Mouse (Mus musculus): ENCODE measurements around the gene Chfr. TPM values are rescaled to one million over a fixed set of nuclear protein-coding genes. Genes with fewer than 3 reads are reported as not detected.

The Chfr gene
- polyA plus RNA-seq, 1 experiment from 2014 or later = 42.2 TPM

DNA sequence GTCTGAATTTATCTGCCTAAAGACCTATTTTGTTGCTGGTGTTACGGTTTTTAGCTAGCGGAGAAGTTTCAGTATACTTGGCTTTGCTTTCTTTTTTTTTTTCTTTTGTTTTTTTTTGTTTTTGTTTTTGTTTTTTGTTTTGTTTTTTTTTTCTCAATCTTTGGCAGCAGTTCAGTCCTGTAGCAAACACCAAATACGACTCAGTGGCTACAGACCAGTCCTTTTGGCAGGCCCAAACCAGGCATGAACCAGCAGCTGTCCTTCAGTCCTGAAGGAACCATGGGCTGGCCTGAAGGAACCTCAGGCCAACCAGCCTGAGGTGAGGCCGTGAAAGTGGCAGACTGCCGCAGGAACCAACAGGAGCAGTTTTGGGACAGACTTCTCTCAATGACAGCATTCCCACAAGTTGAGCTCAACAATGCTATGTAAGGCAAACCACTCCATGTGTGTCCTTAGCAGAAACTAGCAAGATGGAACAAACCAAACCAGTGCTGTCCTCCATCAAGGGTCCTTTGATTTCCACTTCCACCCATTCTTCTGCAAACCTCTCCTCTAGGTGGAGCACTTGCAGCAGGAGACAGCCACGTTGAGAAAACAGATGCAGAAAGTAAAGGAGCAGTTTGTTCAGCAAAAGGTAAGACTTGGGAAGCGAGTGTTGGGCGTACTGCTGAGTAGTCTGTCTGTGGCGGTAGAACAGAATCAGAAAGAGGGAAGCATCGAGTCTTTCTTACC is 67.7 kb downstream of the Chfr start:
- H3K36me3 ChIP-seq (ENCODE audit: control insufficient read depth, insufficient read depth, low read length) = peaks cover 67% of the 10 kb centered on the region
- H3K4me1 ChIP-seq (ENCODE audit: control insufficient read depth, insufficient read depth, low read length) = no peaks in the 10 kb centered on the region
- WGBS = 88% methylated on average over 10 of the region's 10 CpGs
- ATAC-seq (ENCODE audit: insufficient number of reproducible peaks, insufficient read depth, low FRiP score, low read depth) = no peak
- H3K27ac ChIP-seq (ENCODE audit: low read length) = no peak overlapping the region
- no peak overlapping the region for H3K4me2 ChIP-seq (replicated peaks; ENCODE audit: low read depth, low read length)
- H3K9ac ChIP-seq (replicated peaks; ENCODE audit: low read depth, low read length) = no peak overlapping the region
- H3K9me3 ChIP-seq (ENCODE audit: control insufficient read depth, low read depth, low read length) = no peaks in the 10 kb centered on the region
- no peak overlapping the region for H3K4me3 ChIP-seq (ENCODE audit: low read depth, low read length)
- H3K27me3 ChIP-seq (ENCODE audit: control insufficient read depth, insufficient read depth, low read length) = no peaks in the 10 kb centered on the region

DNA sequence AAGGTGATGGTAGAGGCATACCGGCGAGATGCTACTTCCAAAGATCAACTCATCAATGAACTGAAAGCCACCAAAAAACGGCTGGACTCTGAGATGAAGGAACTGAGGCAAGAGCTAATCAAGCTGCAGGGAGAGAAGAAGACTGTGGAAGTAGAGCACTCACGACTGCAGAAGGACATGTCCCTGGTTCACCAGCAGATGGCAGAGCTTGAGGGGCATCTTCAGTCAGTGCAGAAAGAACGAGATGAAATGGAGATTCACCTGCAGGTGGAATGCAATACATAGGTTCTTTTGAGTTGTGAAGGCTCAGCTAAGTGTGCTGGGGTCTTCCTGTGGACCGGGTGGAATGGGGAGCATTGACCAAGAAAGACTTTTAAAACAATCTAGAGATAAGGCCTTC is 69.1 kb downstream of the Chfr start:
- no peak overlapping the region for H3K4me3 ChIP-seq (ENCODE audit: low read depth, low read length)
- 84% methylated on average over 6 of the region's 6 CpGs for WGBS
- H3K27ac ChIP-seq (ENCODE audit: low read length) = no peak overlapping the region
- no peaks in the 10 kb centered on the region for H3K4me1 ChIP-seq (ENCODE audit: control insufficient read depth, insufficient read depth, low read length)
- H3K36me3 ChIP-seq (ENCODE audit: control insufficient read depth, insufficient read depth, low read length) = peaks cover 77% of the 10 kb centered on the region
- no peaks in the 10 kb centered on the region for H3K27me3 ChIP-seq (ENCODE audit: control insufficient read depth, insufficient read depth, low read length)
- H3K9ac ChIP-seq (replicated peaks; ENCODE audit: low read depth, low read length) = no peak overlapping the region
- H3K4me2 ChIP-seq (replicated peaks; ENCODE audit: low read depth, low read length) = no peak overlapping the region
- no peak for ATAC-seq (ENCODE audit: insufficient number of reproducible peaks, insufficient read depth, low FRiP score, low read depth)
- H3K9me3 ChIP-seq (ENCODE audit: control insufficient read depth, low read depth, low read length) = no peaks in the 10 kb centered on the region

DNA sequence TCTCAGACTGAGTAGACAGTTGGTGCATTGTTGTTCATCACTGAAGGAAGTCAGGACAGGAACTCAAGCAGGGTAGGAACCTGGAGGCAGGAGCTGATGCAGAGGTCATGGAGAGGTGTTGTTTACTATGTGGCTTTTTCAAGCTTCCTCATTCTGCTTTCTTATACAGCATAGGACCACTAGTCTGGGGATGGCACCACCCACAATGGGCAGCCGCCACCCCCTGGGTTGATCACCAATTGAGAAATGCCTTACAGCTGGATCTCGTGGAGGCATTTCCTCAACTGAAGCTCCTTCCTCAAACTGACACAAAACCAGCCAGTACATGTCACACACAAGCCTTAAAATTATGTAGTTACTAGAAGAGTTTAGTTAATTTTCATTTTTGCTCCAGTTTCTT is 75.7 kb downstream of the Chfr start:
- Histone ChIP-seq H3K27ac (ENCODE audit: low read length) (no peak overlapping the region), H3K4me2 (replicated peaks; ENCODE audit: low read depth, low read length) (no peak overlapping the region), H3K4me1 (ENCODE audit: control insufficient read depth, insufficient read depth, low read length) (no peaks in the 10 kb centered on the region), H3K4me3 (ENCODE audit: low read depth, low read length) (no peak overlapping the region), H3K9me3 (ENCODE audit: control insufficient read depth, low read depth, low read length) (no peaks in the 10 kb centered on the region), H3K9ac (replicated peaks; ENCODE audit: low read depth, low read length) (no peak overlapping the region), H3K27me3 (ENCODE audit: control insufficient read depth, insufficient read depth, low read length) (no peaks in the 10 kb centered on the region), H3K36me3 (ENCODE audit: control insufficient read depth, insufficient read depth, low read length) (peaks cover 76% of the 10 kb centered on the region)
- 79% methylated on average over 2 of the region's 2 CpGs for WGBS
- ATAC-seq (ENCODE audit: insufficient number of reproducible peaks, insufficient read depth, low FRiP score, low read depth) = no peak

DNA sequence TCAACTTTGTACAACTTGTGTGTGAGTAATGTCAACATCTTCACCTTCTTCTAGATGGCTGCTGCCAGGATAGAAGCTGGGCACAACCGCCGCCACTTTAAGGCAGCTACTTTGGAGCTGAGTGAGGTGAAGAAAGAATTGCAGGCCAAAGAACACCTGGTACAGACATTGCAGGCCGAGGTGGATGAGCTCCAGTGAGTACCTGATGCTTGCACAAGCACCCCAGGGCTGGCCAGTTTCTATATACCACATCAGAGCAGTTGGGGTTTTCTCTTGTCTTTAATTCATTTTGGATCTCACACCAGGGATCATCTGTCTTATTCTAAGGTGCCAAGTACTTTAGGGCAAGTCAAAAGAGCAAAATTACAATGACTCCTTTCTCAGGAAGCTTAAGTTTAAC is 81.1 kb downstream of the Chfr start:
- H3K9ac ChIP-seq (replicated peaks; ENCODE audit: low read depth, low read length) = no peak overlapping the region
- no peaks in the 10 kb centered on the region for H3K4me1 ChIP-seq (ENCODE audit: control insufficient read depth, insufficient read depth, low read length)
- no peak overlapping the region for H3K27ac ChIP-seq (ENCODE audit: low read length)
- no peaks in the 10 kb centered on the region for H3K9me3 ChIP-seq (ENCODE audit: control insufficient read depth, low read depth, low read length)
- ATAC-seq (ENCODE audit: insufficient number of reproducible peaks, insufficient read depth, low FRiP score, low read depth) = no peak
- H3K36me3 ChIP-seq (ENCODE audit: control insufficient read depth, insufficient read depth, low read length) = peaks cover 78% of the 10 kb centered on the region
- WGBS = 85% methylated on average over 3 of the region's 3 CpGs
- H3K4me2 ChIP-seq (replicated peaks; ENCODE audit: low read depth, low read length) = no peak overlapping the region
- no peak overlapping the region for H3K4me3 ChIP-seq (ENCODE audit: low read depth, low read length)
- H3K27me3 ChIP-seq (ENCODE audit: control insufficient read depth, insufficient read depth, low read length) = no peaks in the 10 kb centered on the region

DNA sequence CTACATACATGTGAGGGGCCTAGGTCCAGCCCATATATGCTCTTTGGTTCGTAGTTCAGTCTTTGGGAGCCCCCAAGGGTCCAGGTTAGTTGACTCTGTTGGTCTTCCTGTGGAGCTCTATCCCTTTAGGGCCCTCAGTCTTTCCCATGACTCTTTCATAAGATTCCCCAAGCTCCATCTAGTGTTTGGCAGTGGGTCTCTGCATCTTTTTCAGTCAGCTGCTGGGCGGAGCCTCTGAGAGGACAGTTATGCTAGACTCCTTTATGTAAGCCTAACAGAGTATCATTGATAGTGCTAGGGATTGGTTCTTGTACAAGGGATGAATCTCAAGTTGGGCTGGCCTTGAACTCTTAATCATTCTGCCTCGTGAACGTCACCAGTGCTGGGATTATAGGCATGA is 84.7 kb downstream of the Chfr start:
- no peak overlapping the region for H3K4me3 ChIP-seq (ENCODE audit: low read depth, low read length)
- H3K9me3 ChIP-seq (ENCODE audit: control insufficient read depth, low read depth, low read length) = no peaks in the 10 kb centered on the region
- WGBS = 97% methylated on average over 4 of the region's 4 CpGs
- no peaks in the 10 kb centered on the region for H3K27me3 ChIP-seq (ENCODE audit: control insufficient read depth, insufficient read depth, low read length)
- H3K4me1 ChIP-seq (ENCODE audit: control insufficient read depth, insufficient read depth, low read length) = no peaks in the 10 kb centered on the region
- no peak overlapping the region for H3K27ac ChIP-seq (ENCODE audit: low read length)
- peaks cover 58% of the 10 kb centered on the region for H3K36me3 ChIP-seq (ENCODE audit: control insufficient read depth, insufficient read depth, low read length)
- no peak overlapping the region for H3K9ac ChIP-seq (replicated peaks; ENCODE audit: low read depth, low read length)
- H3K4me2 ChIP-seq (replicated peaks; ENCODE audit: low read depth, low read length) = no peak overlapping the region
- no peak for ATAC-seq (ENCODE audit: insufficient number of reproducible peaks, insufficient read depth, low FRiP score, low read depth)

Other genes with a start within 250 kb of the Chfr start
- gene Gm15446, start 212.4 kb upstream of the Chfr start, polyA plus RNA-seq (2014; fragmentation: Nextera tagmentation; extraction: Ambion mirVana) = 0.81 and 0.95 TPM in 2 replicates
- 25.8 and 26.4 TPM in 2 replicates for gene Zfp932, start 139.3 kb upstream of the Chfr start, polyA plus RNA-seq (2014; fragmentation: Nextera tagmentation; extraction: Ambion mirVana)
- gene Gm17655, start 63.3 kb upstream of the Chfr start, polyA plus RNA-seq (2014; fragmentation: Nextera tagmentation; extraction: Ambion mirVana) = 4.9 and 5.0 TPM in 2 replicates
- gene Gm35315, start 41.4 kb upstream of the Chfr start, polyA plus RNA-seq (2014; fragmentation: Nextera tagmentation; extraction: Ambion mirVana) = 0.69 and 1.5 TPM in 2 replicates
- gene Plcxd1, start 35.9 kb upstream of the Chfr start, polyA plus RNA-seq (2014; fragmentation: Nextera tagmentation; extraction: Ambion mirVana) = 0.69 and 0.97 TPM in 2 replicates
- gene Gtpbp6, start 27.6 kb upstream of the Chfr start, polyA plus RNA-seq (2014; fragmentation: Nextera tagmentation; extraction: Ambion mirVana) = 27.1 and 30.8 TPM in 2 replicates
- 4.0 and 5.8 TPM in 2 replicates for gene Zfp605, start 25.8 kb upstream of the Chfr start, polyA plus RNA-seq (2014; fragmentation: Nextera tagmentation; extraction: Ambion mirVana)
- 25.8 and 27.1 TPM in 2 replicates for gene Golga3, start 40.9 kb downstream of the Chfr start, polyA plus RNA-seq (2014; fragmentation: Nextera tagmentation; extraction: Ambion mirVana)
- gene Ankle2, start 95.2 kb downstream of the Chfr start, polyA plus RNA-seq (2014; fragmentation: Nextera tagmentation; extraction: Ambion mirVana) = 35.3 and 39.4 TPM in 2 replicates
- 58.4 and 70.8 TPM in 2 replicates for gene Pgam5, start 134.1 kb downstream of the Chfr start, polyA plus RNA-seq (2014; fragmentation: Nextera tagmentation; extraction: Ambion mirVana)
- 5.3 and 5.5 TPM in 2 replicates for gene Pxmp2, start 150.3 kb downstream of the Chfr start, polyA plus RNA-seq (2014; fragmentation: Nextera tagmentation; extraction: Ambion mirVana)
- gene Pole, start 150.5 kb downstream of the Chfr start, polyA plus RNA-seq (2014; fragmentation: Nextera tagmentation; extraction: Ambion mirVana) = 29.5 and 30.7 TPM in 2 replicates
- 0.94 and 1.8 TPM in 2 replicates for gene P2rx2, start 207.4 kb downstream of the Chfr start, polyA plus RNA-seq (2014; fragmentation: Nextera tagmentation; extraction: Ambion mirVana)
- gene Lrcol1, start 208.9 kb downstream of the Chfr start, polyA plus RNA-seq (2014; fragmentation: Nextera tagmentation; extraction: Ambion mirVana) = not detected in 2 replicates